Mouse (Mus musculus): ENCODE results near the gene Hlf.

The Hlf gene

DNA sequence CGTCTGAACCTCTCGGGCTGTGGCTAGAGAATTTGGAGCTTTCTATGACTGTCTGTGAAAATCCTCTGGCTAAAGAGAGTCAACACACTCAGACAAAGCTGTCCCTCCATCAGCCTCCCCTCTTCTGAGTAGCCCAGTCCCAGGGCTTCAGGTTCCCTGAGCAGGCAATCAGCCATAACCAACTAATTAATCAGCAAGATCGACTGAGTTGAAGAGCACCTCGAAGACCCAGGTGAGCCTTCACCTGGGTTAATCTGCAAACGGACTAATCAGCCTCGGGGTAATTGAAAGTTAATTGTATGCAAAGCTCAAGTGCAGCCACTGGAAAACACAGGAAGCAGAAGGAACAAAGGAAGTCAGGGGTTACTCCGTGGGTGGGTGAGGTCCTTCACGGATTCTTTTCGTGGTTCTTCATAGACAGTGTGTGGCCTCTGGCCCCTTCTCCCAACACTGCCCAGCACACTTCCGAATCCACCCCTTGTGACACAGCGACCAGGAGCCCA is 19.9 kb downstream of the Hlf start:
- CTCF ChIA-PET: no interaction called here

DNA sequence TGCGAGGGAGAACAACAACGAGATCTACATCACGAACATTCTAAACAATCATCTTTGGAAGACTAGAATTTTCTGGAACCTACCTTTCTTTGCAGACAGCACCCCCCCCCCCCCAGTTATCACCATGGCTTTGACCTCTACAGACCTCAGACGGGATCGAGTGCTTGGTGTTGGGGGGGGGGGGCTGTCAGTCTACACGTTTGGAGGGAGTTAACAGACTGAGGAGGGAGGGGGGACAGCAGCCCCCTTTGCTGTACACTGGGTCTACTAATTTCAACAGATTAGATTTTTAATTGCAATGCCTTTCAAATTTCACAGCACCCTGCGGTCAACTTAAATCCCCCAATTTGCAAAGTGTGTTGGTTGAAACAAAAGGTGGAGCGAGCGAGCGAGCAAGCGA is 20.3 kb downstream of the Hlf start:
- CTCF ChIA-PET: no interaction called here

DNA sequence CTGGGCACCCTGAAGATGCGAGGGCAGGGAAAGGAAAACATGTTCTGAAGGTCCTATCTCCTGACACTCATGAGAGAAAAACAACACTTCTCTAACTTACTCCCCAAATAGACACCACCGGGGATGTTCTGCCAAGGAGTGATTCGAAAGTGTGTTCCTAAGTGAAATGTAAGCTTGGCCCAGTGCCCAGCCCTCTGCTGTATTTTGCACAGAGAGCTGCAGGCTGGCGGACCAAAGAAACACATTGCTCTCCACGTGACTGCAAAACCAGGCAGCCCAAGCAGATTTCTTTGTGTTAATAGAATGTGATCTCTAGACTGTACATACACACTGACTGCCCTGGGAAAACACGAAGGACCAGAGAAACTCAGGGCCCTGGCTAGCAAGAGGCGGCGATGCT is 21.1 kb downstream of the Hlf start:
- CTCF ChIA-PET: no interaction called here

DNA sequence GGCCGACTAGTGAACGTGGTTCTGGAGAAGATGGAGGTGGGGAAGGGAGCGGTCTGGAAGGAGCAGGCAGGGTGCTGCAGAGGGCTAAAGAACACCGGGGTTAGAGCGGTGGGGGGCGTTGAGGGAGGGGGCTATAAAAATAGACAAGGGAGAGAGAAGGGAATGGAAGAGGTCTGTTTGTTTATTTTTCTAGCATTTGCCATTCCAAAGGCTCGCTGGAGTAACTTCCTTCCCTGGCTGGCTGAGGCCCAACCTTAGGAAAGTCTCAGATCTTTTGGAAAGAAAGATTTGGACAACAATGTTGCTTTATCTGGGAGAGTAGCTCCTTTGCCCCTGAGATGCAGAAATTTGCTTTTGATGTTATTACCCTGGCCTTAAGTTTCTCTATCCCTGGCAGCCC is 21.6 kb downstream of the Hlf start:
- CTCF ChIA-PET: no interaction called here

DNA sequence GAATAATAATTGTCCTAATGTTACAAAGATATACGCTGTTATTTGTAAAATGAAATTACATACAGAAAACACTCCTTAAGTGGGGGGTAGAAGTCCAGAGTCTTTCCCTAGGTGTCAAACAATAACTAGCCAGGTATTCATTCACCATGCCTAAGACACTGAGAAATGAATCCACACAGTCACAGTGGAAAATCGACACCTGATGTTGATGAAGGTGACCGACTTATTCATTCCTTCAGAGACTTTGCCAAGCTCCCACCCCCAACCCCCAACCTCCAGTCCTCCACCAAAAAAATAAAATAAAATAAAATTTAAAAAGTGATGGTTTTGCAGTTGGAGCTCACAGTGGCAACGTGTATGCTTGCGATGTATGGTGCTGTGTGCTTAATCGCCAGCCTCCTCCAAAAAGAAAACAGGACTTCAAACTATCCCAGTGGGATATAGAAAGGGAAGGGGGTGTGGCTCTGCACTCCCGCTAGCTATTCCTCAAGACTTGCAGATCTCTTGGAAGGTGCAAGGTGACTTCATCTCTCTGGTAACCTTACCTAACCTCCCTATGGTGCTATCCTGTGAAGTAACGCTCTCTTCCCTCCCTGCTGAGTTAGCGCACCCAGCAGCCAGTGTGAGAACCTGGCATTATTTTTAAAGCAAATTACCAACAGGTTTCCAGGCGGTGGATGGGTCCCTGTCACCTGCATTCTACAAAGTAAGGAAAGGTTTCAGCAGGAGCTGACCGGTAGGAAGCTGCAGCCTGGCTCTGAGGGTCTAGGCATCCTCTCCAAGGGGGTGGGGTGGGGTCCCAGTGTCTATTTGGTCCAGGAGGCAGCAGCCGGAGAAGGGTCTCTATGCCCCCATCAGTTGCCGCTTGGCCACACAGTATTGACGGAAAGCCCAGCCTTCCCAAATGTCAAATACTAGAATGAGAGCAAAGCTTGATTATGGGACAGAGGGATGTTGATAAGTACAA is 22.5 kb downstream of the Hlf start:
- CTCF ChIA-PET: no interaction called here

DNA sequence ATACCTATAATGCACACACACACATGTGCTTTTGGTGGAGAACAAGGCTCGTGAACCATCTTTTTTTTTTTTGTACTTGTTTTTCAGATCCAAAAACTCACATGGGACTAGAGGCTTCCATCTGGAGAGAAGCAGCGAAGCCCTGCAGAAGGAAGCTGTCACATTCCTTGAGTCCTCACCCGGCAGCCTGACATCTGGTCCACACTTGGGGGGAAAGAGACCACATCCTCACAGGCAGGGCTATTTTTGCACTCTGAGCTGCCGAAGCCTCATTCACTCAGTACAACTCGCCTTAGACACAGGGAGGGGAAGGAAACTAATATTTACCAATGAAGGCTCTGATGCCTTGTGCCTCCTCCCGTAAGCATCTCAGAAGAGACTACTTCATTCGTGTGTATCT is 25.8 kb downstream of the Hlf start:
- CTCF ChIA-PET: no interaction called here

DNA sequence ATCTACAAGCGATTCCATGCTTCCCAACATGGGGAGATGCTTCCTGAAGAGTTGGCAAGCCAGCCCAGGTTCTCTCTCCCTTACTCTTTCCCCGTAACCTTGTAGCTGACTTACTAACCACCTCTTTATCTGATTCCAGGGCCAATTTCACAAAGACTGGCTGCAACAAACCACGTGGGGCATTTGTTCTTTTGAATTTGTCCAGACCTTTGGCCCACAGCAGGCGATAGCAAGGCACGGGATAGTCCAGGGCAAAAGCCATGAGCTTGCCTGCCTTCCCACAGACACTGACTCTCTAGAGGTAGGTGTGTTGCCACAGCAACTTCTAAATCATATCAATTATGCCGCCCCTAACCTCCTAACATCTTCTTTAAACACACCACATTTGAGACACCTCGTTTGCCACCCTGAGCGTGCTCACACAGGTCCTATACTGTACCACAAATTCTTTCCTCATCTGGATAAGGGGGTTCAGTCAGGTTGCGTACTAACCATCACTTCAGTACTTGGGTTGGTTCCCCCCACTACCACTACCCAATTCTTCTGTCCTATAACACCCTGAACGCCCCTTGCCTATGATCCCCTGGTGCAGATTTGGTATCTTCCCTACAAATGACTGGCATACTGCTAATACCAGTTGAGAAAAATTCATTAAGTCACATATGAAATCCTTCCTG is 26.7 kb downstream of the Hlf start:
- CTCF ChIA-PET: no interaction called here

DNA sequence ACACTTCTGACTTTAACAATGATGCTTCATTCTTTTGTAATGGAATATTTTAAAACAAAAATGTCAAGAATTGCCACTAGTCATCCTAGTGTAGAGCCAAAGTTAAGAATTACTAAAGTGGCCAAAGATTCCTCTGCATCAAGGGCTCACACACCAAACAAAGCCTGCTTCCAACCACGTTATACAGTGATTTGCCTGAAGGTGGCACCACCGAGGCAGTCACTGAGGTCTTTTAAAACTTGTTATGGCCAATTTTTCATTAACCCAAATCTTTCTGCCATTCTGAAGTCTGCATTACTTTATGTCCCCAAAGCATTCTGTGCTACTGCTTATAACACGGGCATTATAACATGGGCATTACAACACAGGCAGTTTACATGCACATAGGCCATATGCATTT is 27.3 kb downstream of the Hlf start:
- CTCF ChIA-PET: no interaction called here

DNA sequence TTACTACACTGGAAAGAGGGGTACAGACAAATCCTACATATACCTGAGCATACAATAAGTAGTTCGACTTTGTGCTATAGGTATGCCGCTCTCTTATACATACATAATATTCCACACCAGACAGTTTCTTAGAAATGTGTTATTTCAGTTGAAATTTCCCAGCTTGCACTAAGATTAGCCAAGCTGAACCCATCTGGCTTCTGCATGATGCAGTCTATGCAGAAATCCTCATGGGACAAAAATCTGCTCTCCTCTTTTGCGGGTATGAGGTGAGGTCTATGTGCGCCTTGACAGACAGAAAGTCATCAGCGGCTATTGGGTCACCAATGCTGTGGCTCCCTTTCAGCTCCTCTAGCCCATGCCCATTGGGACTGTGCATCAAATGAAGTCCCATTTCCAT is 30.2 kb downstream of the Hlf start:
- CTCF ChIA-PET: no interaction called here

DNA sequence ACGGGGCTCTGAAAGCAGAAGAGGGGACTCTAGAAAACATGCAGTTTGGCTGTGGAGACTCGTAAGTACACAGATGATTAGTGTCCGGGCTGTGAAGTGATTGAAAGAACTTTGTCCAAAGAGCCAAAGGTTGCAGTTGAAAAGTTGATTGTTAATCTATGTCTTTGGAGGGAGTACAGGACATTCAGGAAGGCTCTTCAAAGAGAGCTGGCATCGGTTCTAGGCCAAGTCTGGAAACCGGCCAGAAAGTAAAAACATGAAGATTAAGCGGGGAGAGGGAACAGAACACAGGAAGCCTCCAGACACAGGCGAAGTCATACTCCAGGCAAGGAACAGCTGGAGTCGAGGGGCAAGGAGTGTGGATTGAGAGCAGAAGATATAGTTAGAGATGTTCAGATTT is 32.6 kb downstream of the Hlf start:
- CTCF ChIA-PET: no interaction called here

DNA sequence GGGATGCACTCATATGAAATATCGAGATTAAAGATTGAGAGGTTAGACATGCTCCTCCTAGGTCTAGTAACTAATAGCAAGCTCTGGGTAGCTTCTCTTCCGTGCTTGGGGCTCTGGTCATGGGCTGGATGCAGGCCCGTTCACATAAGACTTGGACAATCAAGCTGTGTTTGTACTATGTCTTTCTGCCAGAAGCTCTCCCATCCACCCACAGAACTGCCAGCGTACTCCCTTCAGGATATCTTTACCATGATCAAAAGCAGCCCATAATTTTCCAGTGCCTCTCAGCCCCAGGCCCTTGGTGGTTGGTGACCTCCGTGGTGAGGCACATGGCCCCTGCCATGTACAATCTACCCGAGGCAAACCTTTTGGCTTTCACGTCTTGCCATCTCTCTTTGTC is 33.3 kb downstream of the Hlf start:
- CTCF ChIA-PET: no interaction called here

DNA sequence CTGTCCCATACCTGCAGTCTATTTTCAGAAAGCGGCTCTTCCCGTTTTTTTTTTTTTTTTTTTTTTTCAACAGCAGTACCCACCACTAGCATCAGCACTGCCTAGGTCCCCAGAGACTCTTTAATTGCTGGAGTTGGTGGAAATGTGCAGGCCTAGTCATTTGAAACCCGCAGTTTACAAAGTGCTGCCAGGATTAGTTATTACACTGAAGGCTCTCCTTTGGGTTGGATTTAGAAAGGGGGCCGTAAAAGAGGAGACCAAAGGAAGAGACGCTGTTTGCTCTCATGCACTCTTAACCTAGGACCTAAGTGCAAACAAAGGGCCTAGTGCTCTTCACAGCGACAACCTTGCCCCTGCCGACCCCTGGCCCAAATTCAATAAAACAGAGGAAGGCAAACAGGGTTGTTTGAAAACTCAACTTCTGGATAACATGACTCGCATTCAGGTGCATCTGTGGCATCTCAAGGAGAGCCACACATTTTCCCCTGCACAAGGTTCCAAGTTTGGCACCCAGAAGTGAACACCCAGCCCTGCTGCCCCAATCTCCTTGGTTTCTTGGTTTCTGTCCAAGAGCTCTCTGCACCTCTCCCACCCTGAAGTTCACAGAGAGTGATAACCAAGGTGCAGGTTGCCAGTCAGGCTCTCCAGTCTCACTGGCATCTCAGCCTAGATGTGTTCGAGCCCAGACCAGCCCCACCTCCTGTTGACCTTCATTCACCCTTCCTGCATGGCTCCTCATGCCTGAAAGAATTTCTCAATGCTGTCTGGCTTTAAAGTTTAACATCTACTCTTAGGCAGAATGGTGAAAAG is 34.0 kb downstream of the Hlf start:
- CTCF ChIA-PET: no interaction called here

DNA sequence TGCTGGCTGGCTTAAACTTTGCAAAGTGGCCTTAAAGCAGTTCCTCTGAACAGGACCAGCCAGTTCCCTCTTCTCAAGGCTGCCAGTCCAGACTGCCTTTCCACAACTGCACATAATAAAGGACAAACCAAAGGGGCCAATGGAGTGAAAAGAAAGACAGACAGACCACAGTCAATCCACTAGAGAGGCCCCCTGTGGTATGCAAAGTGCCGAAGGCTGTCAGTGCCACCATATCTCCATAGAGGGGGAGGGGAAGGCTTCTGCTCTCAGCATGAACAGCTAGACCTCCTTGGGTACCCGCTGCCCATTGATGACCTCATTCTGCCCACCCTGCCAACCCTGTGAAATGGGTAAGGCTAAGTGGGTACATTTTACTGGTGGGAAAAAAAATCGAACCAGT is 34.7 kb downstream of the Hlf start:
- CTCF ChIA-PET: no interaction called here

DNA sequence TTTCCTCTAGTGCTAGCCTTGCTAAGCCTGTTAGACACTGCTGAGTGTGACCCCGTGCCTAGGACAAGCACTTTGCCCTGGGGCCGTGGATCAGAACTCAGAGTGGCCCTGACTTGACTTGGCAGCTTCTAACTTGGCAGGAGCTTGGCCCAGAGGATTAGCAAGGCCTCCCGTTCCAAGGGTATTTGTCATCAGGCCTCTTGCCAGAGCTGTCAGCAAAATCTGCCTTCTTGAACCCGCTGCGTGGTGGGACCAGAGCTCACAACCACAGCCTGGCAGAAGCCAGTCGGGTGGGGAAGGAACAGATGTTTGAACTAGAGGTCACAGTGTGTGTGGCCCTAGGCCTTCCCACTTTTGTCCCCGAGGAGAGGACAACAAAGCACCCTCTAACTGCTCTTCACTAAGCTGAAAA is 35.4 kb downstream of the Hlf start:
- CTCF ChIA-PET: no interaction called here

DNA sequence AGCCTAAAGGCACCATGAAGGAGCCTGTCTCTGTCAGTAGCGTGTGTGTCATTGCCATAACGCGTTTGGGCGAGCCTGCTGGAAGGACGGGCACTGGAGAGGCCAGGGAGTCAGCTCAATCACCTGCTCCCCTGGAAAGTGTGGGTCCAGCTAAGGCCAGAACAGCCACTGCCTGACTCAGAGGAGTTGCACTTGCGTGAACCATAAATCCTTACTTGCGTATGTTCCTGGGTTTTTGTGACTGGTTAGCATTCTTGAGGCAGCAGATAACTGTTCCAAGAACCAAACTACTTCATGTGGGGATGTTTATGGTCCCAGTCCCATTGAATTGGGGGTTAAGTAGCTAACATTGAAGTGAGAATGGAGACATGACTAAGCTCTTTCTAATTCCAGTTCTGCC is 38.0 kb downstream of the Hlf start:
- CTCF ChIA-PET: no interaction called here

DNA sequence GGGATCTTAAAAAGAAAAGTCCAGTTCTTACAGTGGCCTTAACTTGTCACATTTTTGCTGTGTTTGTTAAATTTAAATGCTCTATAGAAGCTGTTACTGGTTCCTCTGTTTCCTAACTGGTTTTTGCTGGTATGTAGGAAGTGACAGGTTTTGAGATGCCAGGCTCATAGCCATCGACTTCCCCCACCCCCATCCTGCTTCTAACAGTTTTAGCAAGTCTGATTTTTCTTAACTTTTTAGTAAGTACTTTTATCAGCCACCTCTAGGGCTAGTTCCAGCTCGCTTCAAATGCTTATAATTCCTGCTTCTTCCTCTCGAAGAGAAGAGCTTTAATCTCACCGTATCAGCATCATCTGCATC is 40.6 kb downstream of the Hlf start:
- CTCF ChIA-PET: no interaction called here

DNA sequence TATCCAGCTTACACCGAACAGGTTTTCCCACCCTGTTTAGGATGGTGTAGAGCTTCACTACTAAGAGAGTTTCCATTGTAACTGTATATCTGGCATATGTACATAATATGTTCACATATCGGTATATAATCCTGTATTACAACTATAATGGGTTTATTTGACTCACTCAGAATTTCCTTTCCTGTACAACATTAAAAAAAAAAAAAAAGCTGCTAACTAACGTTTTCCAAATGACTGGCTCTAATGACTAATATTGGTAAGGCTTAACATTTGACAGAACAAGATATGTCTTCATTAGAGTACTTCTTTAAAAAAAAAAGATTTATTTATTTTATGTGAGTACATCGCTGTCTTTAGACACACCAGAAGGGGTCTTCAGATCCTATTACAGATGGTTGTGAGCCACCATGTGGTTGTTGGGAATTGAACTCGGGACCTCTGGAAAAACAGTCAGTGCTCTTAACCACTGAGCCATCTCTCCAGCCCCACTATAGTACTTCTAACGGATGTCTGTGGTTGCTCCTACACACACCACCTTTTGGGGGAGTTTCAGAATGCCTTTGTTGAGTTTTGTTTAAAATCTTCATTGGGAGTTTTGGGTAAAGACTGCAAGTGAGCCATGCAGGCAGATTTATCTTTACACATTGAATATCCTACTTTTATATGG is 41.1 kb downstream of the Hlf start:
- CTCF ChIA-PET: no interaction called here

DNA sequence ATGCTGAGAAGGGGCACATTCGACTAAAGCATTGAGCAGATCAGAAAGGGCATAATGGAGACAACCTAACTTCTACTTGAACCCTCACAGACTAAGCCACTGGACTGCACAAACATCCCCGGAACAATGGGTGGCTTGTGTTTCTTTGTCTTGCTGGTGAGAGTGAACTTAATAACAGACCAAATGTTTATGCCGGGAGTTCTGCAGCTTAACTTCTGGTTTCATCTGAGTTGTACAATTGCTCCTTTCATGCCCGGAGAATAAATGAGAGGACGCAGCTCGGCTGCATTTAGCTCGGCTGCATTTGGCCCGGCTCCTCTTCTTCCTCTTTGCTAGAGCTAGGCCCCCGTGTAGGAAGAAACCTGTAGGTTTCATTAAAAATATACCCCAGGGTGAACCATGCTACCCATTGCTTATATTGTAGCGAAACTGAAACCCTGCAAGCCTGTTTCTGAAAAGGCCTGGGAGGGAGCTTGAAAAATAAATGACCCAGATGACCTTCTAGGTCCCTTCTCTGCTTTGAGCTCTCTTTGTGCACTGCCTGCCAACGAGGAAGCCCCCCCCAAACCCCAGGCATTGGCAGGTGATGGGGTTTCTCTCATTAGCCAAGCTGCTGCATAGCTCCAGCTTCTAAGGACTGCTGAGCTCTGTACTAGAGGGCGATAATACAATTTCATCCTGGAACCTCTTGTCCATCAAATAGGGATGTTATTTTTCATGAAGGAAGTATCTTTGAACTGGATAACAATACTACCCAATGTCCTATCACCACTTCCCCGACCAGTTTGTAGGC is 42.8 kb downstream of the Hlf start:
- CTCF ChIA-PET: no interaction called here

DNA sequence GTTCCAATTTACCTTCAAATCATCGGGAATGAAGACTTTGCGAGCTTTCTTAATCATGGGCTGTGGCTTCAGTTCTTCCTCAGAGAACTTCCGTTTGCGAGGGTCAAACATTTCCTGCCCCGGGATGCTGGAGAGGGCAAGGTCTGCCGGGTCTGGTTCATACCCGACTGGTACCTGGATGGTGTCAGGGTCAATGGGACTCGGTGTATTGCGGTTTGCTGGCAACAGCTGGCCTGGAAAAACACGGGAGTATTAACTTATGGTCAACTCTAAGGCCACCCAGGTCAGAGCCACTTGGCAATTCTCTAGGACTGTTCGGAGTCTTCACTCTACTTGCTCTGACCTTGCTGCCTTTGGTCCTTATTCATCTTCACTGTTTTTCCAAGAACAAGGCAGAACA is 44.9 kb downstream of the Hlf start:
- CTCF ChIA-PET: no interaction called here

DNA sequence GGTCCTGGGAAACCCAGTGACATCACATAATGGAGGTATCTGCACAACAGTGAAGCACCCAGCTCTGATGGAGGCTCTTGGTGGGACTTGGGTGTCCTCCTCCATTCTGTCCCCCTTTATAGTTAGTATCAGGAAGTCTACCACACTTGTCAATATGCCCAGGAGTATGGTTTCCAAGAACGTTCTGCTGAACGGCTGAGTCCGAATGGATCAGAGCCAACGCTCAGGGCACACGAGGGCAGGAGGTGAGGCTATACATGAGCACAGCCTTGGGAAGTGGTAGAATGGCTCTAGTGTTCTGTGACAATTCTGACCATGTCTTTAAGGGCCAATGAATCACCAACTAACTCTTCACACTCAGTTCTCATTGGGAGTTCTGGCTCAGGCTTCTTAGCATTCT is 47.8 kb downstream of the Hlf start:
- CTCF ChIA-PET: no interaction called here

DNA sequence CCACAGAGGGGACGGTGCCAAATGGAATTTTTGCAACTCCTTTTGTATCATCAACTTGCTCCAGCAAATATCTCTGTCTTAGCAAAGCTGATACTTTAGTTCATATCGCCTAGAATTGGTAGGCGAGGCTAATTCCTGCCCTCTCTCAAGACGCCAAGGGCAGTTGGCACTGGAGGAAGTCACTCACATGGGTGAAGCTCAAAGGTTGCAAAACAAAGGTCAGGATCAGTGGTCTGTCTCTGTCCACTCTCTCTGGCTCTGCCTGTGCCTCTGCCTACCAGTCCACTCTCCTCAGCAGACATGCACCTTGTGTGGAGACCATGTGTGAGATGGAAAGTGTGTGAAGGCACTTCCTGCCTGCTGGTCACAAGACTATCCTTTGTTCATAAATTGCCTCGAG is 48.4 kb downstream of the Hlf start:
- CTCF ChIA-PET: no interaction called here
